Mouse (Mus musculus) CD4-positive, CD25-positive, alpha-beta regulatory T cell, adult 2 months (primary cell): ENCODE results near the gene Atp2b1.

Experiments used
- DNase-seq: peaks from one replicate; pipeline ENCODE4 v3.0.0-alpha.2; 2012; ENCODE audit warnings: low read depth, low spot score

Gene Atp2b1

DNA sequence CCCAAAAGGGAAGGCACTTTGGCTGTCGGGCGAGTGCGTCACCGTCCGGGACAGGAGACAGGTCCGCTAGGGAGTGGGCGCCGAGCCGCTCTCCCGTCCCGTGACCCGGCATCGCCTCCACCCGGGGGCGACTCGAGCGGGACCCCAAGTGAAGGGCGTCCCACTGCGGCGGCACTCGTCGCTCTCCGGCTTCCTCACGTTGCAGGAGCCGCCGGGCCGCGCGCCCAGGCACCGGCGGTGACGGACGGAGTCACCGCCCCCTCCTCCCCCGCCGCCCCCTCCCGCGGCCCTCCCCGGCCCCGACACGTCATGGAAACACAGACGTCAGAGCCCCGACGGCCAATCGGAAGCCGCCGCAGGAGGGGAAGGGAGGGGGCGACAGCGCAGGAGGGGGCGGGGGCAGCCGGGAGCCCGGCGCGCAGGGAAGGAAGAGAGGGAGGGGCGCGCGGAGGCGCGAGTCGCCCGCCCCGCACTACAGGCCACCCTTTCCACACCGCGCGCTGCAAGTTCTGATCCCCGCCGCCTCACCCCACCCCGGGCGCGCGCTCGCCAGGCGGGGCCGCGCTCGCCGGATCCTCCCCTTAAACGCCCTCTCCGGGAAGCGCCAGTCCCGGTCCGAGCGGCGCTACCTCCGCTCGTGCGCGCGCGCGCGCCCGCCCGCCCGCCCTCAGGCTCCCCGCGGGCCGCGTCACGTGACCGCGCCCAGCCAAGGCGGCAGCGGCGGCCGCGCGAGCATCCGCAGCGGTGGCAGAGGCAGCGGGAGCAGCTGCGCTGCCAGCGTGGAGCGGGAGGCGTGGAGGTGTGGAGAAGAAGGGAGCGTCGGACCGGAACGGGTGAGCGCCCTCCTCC lies at the start of gene Atp2b1:
Gene Atp2b1 (plus strand): TSS at position 446 of the 849 bp plus-strand sequence.
- peak; percentile 98 for DNase-seq

DNA sequence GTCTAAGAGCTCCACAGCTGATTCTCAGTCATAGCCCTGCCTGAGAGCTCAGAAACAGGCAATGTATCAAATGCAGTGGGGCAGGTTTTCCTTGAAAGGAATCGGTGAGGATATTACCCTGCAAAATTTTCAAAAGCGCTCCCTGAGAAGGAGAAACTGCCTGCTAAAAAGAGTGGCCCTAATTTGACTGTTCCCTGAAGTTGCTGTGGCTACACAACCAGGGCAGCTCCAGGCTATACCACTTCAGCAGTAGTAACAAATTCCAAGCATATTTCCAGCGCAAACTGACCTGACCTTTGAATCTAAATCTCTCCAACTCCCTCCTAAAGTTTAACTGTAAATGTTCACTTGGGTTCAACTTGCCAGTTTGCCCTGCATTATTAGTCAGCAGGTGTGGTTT lies 49.4 kb upstream of the Atp2b1 start:
- no peak for DNase-seq

DNA sequence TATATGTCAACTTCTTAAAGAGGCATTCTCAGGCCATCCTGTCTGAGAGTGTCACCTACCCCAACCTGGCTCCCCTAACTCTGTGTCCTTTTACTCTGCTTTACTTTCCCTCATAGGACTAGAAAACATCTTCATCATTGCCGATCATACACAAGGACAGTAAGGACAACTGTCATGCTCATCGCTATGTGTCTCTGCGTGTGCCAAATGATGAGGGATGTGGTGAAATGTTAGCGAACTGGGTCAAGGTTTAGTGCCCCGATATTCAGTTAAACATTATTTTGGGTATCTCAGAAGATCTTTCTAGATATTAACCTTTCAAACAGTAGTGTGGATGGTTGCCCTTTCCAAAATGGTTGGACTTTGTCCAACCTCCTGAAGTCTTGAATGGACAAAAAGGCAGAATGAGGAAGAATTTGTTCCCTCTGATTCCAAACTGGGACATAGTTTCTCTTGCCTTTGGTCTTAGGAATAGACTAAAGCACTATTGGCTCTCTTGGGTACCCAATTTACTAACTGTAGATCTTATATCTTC lies 47.3 kb upstream of the Atp2b1 start:
- no peak for DNase-seq

DNA sequence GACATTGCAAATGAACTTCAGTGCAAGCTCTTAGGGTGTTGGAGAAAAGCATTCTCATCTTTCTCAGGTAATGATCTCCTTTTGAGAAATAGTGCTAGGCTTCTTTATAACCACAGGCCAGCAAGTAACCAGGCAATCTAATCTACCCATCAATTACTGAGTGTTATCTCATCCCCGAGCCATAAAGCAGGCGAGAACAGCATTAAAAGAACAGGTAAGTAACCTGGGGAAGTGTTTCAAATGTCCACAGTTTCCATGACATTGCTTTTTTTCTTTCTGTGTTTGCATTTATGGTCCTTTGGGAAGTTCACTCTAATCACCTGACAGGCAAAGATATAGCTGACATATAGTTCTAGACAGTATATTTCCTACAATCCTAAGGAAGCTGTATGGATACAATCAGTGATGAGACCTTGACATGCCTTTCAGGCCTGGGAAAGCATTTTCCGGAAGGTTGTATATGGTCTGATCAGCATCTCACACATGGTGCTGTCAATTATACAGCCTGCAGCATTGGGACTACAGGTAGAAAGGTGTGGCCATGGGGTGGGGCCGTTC lies 45.8 kb upstream of the Atp2b1 start:
- no peak for DNase-seq

DNA sequence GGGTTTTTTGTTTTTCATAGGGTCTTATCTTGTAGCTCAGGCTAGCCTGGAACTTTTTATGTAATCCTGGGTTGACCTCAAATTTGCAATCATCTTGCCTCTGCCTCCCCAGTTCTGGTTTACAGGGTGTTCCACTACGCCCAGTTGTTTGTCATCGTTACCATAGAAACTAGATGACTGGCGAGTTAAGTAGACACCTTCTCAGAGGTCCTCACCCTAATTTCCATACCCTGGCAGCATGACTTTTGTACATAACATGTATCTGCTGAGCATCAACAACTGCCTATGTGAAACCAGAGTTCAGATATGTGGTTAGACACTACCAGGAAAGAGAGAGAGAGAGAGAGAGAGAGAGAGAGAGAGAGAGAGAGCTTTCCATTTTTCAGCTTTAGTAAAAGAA lies 36.4 kb upstream of the Atp2b1 start:
- DNase-seq, result peak; percentile 90

DNA sequence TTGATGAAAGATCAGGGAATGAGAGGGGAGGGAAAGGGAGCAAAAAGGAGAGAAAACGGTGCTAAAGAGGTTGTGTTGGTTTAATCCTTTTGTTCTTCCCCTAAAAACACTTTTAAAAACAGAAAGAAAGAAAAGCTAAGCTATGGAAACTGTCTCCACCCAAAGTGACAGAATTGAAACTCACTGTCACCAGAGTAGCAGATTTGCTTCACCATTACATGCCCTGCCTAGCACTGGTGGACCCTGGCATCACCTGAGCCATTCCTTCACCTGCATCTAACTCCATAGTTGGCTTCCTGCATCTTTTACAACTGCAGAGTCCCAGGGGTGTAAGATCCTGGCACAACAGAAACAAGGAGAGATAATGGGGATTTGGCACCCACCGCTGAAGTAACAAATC lies 35.6 kb upstream of the Atp2b1 start:
- DNase-seq, result peak; percentile 30

DNA sequence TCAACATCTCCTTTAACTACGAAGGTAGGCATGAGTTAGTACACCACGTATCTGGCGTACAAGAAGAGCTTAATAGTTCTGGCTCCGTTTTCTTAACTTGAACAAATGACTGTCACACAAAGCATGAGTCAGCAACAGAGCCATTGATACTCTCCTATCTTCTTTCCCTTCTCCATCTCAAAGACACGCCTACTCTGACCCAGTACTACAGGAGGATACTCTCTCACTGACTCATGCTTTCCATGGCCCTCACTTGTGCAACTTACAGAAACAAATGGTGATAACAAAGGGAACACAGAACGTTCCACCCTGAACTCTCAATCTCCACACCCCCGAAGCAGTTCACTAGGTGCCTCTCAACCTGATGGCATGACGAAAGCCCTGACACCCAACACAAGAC lies 34.1 kb upstream of the Atp2b1 start:
- DNase-seq, result peak; percentile 52

DNA sequence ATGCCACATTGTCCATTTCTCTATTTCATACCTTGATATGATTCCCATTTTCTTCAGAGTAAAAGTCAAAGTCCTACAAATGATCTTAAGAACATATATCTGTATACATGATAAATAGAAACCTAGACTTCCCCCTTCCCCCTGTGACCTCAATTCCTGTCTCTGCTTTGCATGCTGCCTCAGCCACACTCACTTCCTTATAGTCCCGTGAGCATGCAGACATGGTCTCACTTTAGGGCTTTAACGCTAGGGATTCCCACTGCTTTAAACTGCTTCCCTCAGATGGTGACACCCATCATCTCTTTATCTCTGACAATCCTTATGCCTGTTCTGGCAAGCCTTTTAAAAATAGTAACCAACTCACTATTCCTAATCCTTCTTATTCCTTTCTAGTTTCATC lies 33.5 kb upstream of the Atp2b1 start:
- DNase-seq, result peak; percentile 49

DNA sequence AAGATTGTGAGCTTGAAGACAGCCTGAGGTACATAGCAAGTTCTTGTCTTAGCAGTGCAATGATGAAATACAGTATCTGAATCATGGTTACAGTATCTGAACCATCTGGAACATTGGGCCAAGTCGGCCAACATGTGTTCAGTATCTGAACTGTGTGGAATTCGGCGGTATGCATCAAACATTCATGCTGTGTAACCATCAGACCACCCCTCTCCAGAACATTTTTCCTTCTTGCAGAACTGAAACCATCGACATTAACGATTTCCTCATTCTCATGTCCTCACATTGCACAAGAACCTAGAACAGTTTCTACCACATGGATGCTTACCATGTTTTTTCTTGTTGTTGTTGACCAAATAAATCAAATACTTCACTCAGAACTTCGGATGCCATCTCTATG lies 32.7 kb upstream of the Atp2b1 start:
- DNase-seq, result no peak

DNA sequence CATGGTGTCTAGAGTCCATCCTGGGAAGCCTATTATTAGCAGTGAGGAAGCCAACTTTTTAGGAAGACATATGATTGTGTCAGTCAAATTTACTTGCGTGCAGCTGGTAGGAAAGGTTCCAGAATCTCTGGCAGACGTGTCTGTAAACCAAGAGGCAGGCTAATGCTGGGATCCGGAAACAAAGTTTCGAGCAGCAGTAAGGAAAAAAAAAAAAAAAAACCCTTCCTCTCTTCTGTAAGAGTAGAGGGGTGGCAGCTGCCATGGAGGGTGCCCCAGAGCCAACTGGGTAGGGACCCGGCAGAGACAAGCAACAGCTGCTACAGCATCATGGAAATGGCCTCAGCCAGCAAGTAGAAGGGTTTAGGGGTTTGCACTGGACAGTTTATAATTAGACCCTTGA lies 31.6 kb upstream of the Atp2b1 start:
- DNase-seq, result no peak

DNA sequence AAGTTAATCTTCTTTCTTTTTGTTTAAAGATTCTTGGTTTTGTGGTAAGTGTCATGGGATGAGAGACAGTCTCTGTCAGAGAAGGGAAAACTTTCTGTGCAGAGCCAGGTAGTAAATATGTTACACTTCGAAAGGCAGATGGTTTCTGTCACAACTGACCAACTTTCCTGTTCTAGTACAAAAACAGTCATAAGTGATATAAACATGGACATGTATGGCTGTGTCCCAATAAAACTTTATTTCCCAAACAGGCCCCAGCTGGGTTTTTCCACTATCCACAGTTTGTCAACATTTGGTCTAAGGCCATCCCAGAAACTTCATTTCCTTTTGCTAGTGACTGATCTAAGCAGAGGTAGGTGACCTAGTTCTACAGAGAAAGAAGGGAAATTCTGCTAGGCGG lies 29.8 kb upstream of the Atp2b1 start:
- DNase-seq, result peak; percentile 16

DNA sequence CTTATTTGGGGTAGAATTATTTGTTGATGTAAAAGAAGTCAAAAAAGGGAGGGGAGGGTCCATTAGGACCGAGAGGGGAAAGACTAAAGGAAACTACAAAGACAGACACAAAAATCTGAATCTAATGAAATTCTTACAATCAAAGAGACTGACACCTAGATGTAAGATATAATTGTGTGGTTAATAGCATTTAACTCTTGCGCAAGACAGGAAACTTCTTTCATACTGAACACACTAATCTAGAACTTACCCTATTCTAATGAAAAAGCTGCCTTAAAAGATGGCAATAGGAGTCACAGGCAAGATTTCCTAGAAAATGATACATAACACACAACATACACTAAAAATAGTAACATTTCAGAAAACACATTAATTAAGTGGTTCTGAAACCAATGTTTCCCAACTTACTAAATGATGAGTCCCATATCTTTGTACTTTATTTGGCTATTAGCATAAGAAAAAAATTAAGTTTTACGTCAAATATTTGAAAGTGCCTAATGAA lies 27.4 kb upstream of the Atp2b1 start:
- DNase-seq, result peak; percentile 15

DNA sequence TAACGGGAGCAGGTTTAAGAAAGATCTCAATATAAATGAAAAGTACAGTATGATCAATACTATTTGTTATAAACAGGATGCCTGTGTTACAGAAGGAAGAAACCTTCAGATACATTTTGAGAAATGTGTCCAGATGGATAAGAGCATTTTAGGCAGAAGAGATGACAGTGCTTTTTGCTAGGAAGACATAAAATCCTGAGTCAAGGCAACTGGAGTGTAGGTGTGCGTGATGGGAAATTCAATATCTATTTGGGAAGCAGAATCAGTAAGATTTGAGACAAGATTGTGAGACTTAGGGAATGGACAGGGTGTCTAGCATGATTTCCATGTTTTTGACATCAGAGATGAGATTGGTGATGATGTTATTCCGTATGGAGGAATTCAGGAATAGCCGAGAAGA lies 22.8 kb upstream of the Atp2b1 start:
- no peak for DNase-seq

DNA sequence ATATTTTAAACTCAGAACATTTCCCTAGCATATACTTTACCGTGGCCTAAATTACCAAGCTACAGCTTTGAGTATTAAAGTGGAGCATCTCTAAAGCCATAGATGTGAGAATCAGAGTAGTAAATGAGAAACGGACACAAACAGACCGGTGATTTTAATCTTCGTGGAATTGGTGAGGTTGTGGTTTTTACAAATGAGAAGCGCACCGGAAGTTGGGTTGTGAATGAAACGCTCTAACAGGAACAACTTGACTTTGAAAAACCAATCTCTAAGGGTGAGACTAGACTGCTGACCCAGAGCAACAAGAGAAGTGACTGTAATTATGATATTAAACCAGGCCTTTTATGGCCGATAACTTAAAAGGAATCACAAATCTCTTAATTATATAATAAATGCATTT lies 16.7 kb upstream of the Atp2b1 start:
- peak; percentile 60 for DNase-seq

DNA sequence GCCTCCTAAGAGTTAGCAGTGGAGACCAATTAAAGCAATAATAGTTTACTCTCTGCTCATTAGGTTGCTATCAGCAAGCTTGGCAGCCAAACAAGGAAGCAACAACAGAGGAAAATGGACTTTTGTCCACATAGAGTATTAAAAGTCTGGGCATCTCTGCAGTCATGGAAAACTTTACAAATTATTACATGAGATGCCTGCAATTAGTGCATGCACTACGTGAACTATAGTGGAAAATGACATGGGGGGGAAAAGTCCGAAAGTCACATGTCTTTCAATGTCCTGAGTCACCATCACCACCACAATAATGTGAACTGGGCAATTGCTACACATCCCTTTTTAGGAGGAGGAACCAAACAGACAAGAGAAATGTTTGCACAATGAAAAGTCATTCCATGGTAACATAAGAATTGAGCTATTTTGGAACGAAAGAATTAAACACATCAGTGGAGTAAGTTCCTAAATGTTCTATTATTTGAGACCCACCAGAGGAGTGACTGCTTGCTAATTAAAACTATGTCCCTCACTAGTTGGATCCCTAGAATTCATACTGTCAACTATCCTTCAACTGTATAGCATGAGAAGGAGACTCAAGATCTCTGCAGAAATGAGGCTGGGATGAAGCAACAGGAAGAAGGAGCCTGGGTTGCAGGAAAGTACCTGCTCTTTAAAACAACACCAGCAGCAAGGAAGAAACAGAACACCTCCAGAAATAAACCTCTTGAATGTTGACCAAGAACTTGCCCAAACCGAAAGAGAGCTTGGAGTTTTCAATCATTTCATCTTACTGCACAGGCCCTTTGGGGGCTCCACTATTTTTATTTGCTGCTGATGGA lies 16.1 kb upstream of the Atp2b1 start:
- no peak for DNase-seq

DNA sequence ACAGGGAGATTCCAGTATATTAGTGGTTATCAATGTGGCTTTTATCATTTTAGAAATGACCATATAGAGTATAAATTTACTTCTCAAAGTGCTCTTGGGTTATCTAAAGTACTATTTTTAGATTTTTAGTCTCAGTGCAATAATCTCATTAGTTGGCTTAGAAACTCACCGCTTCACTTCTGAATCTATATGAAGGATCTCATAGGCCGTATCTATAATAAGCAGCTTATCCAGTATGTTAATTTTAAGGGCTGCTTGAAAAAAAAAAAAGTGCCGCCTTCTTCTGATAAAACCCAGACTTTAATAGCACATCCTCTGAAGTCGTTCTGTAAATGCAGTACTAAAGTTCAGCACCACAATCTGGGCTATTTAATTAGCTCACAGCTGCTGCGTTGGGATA lies 12.7 kb upstream of the Atp2b1 start:
- DNase-seq, result no peak

DNA sequence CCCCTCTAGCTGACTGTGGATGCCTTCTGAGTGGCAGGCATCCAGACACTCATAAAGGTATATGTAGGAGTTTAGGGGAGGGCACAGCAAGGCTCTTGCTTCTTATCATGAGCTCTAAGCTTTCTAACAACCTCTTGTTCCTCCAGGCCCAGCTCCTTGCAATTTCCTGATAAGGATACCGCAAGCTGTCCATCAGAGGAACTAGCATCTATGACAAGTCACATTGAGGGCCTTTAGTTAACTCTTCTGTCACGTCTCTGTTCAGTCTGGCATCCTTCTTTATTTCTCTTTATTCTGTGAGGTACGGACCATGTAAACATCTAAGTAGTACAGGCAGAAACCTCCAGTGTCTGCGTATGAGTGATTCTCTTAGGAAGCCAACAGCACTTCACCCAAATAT lies 8.2 kb upstream of the Atp2b1 start:
- DNase-seq, result no peak

DNA sequence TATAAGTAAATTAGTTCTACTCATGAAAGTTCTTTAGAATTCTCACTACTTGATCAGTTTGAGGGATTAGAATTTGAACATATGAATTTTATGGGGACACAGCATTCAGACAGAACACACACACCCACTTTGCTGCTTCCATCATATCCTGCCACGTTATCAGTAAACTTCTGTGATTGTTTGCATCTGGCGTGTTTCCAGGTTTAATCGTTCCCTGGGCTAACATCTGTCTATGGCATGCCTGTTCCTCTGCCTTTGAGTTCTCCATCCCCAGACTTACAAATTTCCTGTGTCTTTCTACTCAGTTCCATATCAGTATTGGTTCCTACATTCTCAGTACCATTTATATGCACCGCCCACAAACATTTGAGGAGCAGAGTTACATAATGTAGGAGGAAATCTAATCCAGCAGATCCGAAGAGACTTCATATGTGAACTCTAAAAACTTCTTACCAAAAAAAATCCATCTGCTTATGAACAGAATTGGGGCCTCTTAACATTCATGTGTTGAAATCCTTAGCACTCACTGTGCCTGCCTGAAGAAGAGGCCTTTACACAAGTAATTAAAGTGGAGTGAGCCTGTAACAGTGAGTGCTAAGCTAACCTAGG lies 7.2 kb upstream of the Atp2b1 start:
- no peak for DNase-seq

DNA sequence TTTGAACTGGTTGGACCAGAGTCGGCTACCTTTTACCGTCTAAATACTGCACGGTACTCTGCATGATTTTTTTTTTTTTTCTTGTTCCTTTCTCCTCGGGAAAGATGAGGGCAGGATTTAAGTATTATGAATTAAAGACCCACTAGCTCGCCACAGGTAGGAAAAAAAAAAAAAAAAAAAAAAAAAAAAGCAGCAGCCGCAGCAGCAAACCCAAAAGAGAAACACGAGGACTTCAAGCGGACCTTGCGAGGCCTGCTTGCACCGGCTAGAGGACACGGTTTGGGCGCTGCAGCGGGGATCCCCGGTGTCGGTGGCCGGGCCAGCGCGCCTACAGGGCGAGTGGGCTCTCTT lies 621 bp upstream of the Atp2b1 start:
- DNase-seq, result no peak

DNA sequence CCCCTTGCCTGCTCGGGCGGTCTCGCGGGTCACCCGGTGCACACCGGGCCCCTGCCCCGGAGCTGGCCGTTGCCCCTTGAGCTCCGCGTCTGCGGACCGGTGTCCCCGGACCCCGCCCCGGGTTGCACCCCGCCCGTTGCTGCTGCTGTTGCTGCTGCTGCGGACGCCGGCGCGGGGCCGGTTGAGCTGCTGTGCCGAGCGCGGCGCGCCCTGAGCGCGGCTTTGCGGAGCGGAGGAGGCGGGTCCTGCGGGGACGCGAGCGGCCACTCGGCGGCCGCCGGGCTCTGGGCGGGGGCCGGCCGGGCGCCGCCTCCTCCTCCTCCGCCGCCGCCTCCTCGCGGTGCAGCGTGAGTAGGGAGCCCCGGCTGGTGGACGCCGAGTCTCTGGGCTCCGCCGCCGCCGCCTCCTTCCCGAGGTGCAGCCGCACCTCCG lies 620 bp downstream of the Atp2b1 start:
- peak; percentile 87 for DNase-seq

DNA sequence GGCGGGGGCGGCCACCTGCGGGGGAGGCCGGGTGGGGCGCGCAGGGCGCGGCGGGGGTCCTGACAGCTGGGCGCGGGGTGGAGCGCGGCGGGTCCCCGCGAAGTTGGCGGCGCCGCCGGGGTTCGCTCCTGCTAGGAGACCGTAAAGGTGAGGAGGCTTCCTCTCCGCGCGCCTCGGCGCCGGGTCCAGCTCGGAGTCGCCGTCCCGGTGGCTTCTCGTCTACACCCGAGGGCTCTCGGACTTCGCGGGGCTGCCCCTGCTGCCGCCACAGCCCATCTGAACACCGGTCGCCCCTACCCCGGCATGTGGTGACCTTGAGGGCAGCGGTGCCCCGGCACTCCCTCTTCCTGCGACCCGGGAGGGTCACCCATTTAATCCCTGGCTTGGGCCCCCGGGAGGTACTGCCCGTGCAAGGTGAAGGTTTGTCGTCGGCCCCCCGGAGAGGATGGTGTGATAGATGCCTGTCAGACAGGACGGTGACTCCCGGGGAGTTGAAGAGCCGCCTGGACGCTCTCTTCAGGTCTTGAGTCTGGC lies 1.3 kb downstream of the Atp2b1 start:
- peak; percentile 62 for DNase-seq
